Mouse (Mus musculus): ENCODE data around the gene Cyp2s1. TPM values are rescaled to one million over a fixed set of nuclear protein-coding genes. Genes with fewer than 3 reads are reported as not detected.
A peak's percentile ranks its signal among the peaks of the same experiment; 100 is the strongest.
"Not testable (repeated sequence)": the region's sequence is repeated elsewhere in the genome, so short reads cannot be mapped to it uniquely, and the experiment has no call there.

Gene Cyp2s1
- polyA plus RNA-seq, 1 experiment = 2.8 TPM

DNA sequence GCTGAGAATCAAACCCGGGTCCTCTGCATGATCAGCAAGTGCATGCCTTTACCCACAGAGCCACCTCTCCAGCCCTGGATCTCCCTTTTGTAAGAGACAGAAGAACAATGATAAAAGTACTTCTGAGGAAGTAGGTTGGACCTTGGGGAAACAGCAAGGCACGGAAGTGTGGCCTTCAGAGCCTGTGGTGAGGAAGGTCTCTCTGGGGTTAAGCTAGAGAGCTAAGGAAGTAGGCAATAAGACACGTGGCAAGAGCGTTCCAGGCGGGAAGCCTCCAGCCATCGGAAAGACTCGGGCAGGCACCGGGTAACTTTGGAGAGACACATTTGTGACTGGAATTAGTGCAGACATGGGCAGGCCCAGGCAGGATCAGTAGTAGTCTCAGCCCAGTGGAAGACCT lies 21.9 kb downstream of the Cyp2s1 start:
- no peak overlapping the region for H3K27ac ChIP-seq (ENCODE audit: insufficient read depth, low read length)
- H3K4me3 ChIP-seq (ENCODE audit: low read depth, low read length) = no peak overlapping the region
- H3K4me1 ChIP-seq (ENCODE audit: control insufficient read depth, insufficient read depth, low read length) = no peaks in the 10 kb centered on the region
- H3K9me3 ChIP-seq (replicated peaks; ENCODE audit: control insufficient read depth, insufficient read depth, low read length, poor library complexity, severe bottlenecking) = no peaks in the 10 kb centered on the region
- no peaks in the 10 kb centered on the region for H3K36me3 ChIP-seq (ENCODE audit: control insufficient read depth, insufficient read depth, low read length, poor library complexity, severe bottlenecking)
- H3K9ac ChIP-seq (ENCODE audit: low read depth, poor library complexity, severe bottlenecking) = no peak overlapping the region
- H3K27me3 ChIP-seq (ENCODE audit: control insufficient read depth, insufficient read depth, low read length, poor library complexity, severe bottlenecking) = no peaks in the 10 kb centered on the region
- TF ChIP-seq EP300 (IDR thresholded peaks at IDR 0.05; ENCODE audit: insufficient read depth, low read depth, low read length) (no peak), POLR2A (IDR thresholded peaks at IDR 0.05; ENCODE audit: insufficient read depth, low read length) (no peak), CTCF (IDR thresholded peaks at IDR 0.05; ENCODE audit: low read depth, low read length) (no peak)

DNA sequence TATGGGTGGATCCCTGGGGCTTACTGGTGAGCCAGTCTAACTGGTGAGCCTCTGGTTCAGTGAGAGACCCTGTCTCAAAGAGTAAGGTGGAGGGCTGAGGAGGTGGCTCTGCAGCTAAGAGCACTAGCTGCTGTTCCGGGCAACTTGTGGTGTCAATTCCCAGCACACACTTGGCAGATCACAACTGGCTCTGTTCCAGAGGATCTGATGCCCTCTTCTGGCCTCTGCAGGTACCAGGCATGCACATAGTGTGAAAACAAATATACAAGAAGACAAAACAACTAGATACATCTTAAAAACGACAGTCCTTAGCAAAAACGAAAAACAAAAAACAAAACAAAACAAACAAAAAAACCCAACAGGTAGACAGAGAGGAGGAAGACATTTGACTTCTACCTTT lies 23.0 kb downstream of the Cyp2s1 start:
- Histone ChIP-seq H3K4me3 (ENCODE audit: low read depth, low read length) (no peak overlapping the region), H3K4me1 (ENCODE audit: control insufficient read depth, insufficient read depth, low read length) (no peaks in the 10 kb centered on the region), H3K9ac (ENCODE audit: low read depth, poor library complexity, severe bottlenecking) (no peak overlapping the region), H3K9me3 (replicated peaks; ENCODE audit: control insufficient read depth, insufficient read depth, low read length, poor library complexity, severe bottlenecking) (no peaks in the 10 kb centered on the region), H3K27me3 (ENCODE audit: control insufficient read depth, insufficient read depth, low read length, poor library complexity, severe bottlenecking) (no peaks in the 10 kb centered on the region), H3K36me3 (ENCODE audit: control insufficient read depth, insufficient read depth, low read length, poor library complexity, severe bottlenecking) (no peaks in the 10 kb centered on the region), H3K27ac (ENCODE audit: insufficient read depth, low read length) (no peak overlapping the region)
- peak; percentile 65 for TF ChIP-seq CTCF (IDR thresholded peaks at IDR 0.05; ENCODE audit: low read depth, low read length)
- no peak for TF ChIP-seq EP300 (IDR thresholded peaks at IDR 0.05; ENCODE audit: insufficient read depth, low read depth, low read length)

DNA sequence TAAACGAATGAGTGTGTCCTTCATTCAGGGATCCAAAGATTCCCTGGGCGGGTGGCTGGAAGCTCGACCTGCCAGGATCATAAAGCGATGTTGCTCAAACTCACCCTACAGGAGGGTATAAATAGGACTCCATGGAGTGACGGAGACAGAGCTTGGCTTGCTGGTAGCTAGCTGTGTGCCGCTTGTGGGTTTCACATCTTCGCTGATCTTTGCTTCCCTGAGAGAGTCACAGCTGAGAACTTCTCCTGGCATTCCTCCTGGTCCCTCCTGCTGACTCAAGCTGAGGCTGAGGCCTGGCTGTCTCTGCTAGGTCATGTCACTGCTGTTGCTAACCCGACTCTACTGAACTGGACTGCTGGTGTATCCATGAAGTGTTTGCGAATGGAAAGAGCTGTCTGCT lies 23.7 kb downstream of the Cyp2s1 start:
- not testable (repeated sequence) for H3K4me1 ChIP-seq (ENCODE audit: control insufficient read depth, insufficient read depth, low read length); H3K4me3 ChIP-seq (ENCODE audit: low read depth, low read length); H3K27ac ChIP-seq (ENCODE audit: insufficient read depth, low read length); H3K9ac ChIP-seq (ENCODE audit: low read depth, poor library complexity, severe bottlenecking); H3K9me3 ChIP-seq (replicated peaks; ENCODE audit: control insufficient read depth, insufficient read depth, low read length, poor library complexity, severe bottlenecking); H3K36me3 ChIP-seq (ENCODE audit: control insufficient read depth, insufficient read depth, low read length, poor library complexity, severe bottlenecking); H3K27me3 ChIP-seq (ENCODE audit: control insufficient read depth, insufficient read depth, low read length, poor library complexity, severe bottlenecking)

DNA sequence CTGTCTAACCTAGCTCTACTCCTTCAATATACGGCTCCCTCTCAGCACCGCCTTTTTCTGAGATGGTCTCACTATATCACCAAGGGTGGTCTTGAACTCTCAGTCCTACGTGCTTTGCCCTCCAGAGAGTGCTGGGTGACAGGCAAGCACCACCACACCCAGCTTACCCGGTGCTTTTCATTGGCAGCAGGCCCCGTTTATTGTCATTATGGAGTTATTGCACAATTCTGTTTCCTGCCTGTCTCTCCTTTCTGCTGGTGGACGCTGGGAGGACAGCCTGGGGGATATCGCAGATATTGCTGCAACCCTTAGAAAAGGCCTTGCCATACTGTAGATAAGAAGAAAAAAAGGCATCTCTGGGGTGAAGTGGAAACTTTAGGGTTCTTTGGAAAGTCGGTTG lies 26.1 kb downstream of the Cyp2s1 start:
- H3K4me1 ChIP-seq (ENCODE audit: control insufficient read depth, insufficient read depth, low read length) = no peaks in the 10 kb centered on the region
- H3K36me3 ChIP-seq (ENCODE audit: control insufficient read depth, insufficient read depth, low read length, poor library complexity, severe bottlenecking) = no peaks in the 10 kb centered on the region
- TF ChIP-seq EP300 (IDR thresholded peaks at IDR 0.05; ENCODE audit: insufficient read depth, low read depth, low read length) (no peak), POLR2A (IDR thresholded peaks at IDR 0.05; ENCODE audit: insufficient read depth, low read length) (no peak), CTCF (IDR thresholded peaks at IDR 0.05; ENCODE audit: low read depth, low read length) (no peak)
- no peak overlapping the region for H3K27ac ChIP-seq (ENCODE audit: insufficient read depth, low read length)
- H3K9ac ChIP-seq (ENCODE audit: low read depth, poor library complexity, severe bottlenecking) = no peak overlapping the region
- H3K4me3 ChIP-seq (ENCODE audit: low read depth, low read length) = no peak overlapping the region
- no peaks in the 10 kb centered on the region for H3K9me3 ChIP-seq (replicated peaks; ENCODE audit: control insufficient read depth, insufficient read depth, low read length, poor library complexity, severe bottlenecking)
- no peaks in the 10 kb centered on the region for H3K27me3 ChIP-seq (ENCODE audit: control insufficient read depth, insufficient read depth, low read length, poor library complexity, severe bottlenecking)

DNA sequence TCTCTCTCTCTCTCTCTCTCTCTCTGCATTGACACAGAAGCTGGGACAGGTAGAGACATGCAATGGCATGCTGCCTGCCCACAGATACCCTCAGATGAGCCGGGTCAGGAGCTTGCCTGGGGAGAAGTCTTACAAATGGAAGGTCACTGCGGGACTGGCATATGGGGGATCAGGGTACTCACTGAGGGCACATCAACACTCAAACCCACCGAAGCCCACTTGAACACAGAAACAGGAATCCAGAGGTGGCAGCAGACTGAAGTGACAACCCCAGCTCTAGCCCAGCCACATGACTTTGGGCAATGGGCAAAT lies 27.6 kb downstream of the Cyp2s1 start:
- Histone ChIP-seq H3K36me3 (ENCODE audit: control insufficient read depth, insufficient read depth, low read length, poor library complexity, severe bottlenecking) (no peaks in the 10 kb centered on the region), H3K9me3 (replicated peaks; ENCODE audit: control insufficient read depth, insufficient read depth, low read length, poor library complexity, severe bottlenecking) (no peaks in the 10 kb centered on the region), H3K27me3 (ENCODE audit: control insufficient read depth, insufficient read depth, low read length, poor library complexity, severe bottlenecking) (no peaks in the 10 kb centered on the region), H3K27ac (ENCODE audit: insufficient read depth, low read length) (no peak overlapping the region), H3K4me1 (ENCODE audit: control insufficient read depth, insufficient read depth, low read length) (no peaks in the 10 kb centered on the region), H3K9ac (ENCODE audit: low read depth, poor library complexity, severe bottlenecking) (peak overlapping the region; percentile 11; the same call in 1 of the 2 replicates), H3K4me3 (ENCODE audit: low read depth, low read length) (no peak overlapping the region)
- TF ChIP-seq EP300 (IDR thresholded peaks at IDR 0.05; ENCODE audit: insufficient read depth, low read depth, low read length) (no peak), CTCF (IDR thresholded peaks at IDR 0.05; ENCODE audit: low read depth, low read length) (no peak), POLR2A (IDR thresholded peaks at IDR 0.05; ENCODE audit: insufficient read depth, low read length) (no peak)

DNA sequence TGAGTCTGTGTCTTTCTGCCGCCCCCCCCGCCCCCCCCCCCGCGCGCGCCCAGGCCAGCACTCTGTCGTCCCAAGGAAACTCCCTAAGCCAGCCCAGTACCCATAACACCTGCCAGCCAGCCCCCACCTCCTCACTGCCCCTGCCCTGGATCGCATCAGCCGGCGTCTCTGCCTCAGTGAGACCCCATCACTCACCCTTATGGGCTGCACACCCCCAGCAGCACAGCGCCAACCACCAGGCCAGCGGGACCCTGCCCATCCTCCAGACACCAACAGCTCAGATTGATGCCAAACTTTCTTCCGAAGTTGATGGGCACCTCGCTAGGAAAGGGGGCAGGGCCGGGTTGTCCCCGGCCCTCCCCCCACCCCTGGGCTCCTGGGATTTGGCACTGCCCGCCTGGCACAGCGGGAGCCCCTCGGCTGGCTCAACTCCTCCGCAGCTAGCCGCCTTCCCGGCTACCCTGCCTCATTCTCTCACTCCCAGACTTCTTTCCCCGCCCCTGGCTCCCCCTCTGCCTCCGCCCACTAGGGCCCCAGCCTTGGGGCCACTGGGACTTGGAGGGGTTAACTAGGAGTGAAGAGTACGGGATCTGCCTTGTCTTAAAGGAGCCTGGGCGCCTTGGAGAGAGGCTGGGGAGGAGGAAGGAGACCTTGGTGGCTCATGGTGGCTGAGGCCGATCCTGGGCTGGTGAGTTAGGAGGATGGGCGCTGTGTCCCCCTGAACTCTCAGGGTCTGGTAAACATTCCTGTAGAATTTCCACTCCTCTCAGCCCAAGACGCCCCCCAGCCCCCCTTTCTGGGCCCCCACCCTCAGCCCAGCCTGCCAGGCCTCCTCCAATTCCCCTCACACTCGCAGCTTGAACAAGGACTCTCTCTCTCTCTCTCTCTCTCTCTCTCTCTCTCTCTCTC lies 28.2 kb downstream of the Cyp2s1 start, which contains the start of gene Axl:
Gene Axl, minus strand, starts transcription at position 486 of the 909 bp plus-strand sequence.
- H3K4me3 ChIP-seq (ENCODE audit: low read depth, low read length) = peak within 1 kb of the TSS; percentile 30
- H3K27ac ChIP-seq (ENCODE audit: insufficient read depth, low read length) = no peak within 1 kb of the TSS
- no peaks in the 10 kb centered on the region for H3K9me3 ChIP-seq (replicated peaks; ENCODE audit: control insufficient read depth, insufficient read depth, low read length, poor library complexity, severe bottlenecking)
- H3K36me3 ChIP-seq (ENCODE audit: control insufficient read depth, insufficient read depth, low read length, poor library complexity, severe bottlenecking) = no peaks in the 10 kb centered on the region
- no peaks in the 10 kb centered on the region for H3K4me1 ChIP-seq (ENCODE audit: control insufficient read depth, insufficient read depth, low read length)
- no peaks in the 10 kb centered on the region for H3K27me3 ChIP-seq (ENCODE audit: control insufficient read depth, insufficient read depth, low read length, poor library complexity, severe bottlenecking)
- TF ChIP-seq POLR2A (IDR thresholded peaks at IDR 0.05; ENCODE audit: insufficient read depth, low read length) (no peak), EP300 (IDR thresholded peaks at IDR 0.05; ENCODE audit: insufficient read depth, low read depth, low read length) (no peak)
- peak within 1 kb of the TSS; percentile 11 for H3K9ac ChIP-seq (ENCODE audit: low read depth, poor library complexity, severe bottlenecking)
